Mouse (Mus musculus): Measurements from ENCODE around the gene Zfp180. TPM values are rescaled to one million over a fixed set of nuclear protein-coding genes. Genes with fewer than 3 reads are reported as not detected.

The Zfp180 gene
- polyA plus RNA-seq, 1 experiment from 2014 or later, result 36.5 TPM

DNA sequence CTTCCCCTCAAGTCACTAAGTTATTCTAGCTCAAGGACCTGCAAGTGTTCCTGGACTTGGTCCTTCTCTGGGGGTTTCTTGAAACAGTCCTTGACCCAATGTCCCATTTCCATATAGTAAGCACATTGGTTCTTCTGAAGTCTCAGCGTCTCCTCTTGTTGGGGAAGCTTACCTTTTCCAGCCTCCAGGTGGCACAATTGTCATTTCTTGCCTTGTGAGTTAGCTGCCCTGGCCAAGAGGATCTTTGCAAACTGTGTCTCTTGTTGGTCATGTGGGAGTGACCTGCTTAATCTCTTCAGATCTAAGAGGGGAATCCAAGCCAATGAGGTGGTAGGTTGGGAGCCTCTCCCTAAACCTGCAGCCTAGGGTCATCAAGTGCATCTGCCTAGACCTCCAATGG lies 71.5 kb downstream of the Zfp180 start:
- no peak overlapping the region for H3K27ac ChIP-seq (ENCODE audit: low read depth, low read length)
- no peaks in the 10 kb centered on the region for H3K4me1 ChIP-seq (ENCODE audit: control insufficient read depth, insufficient read depth, low read length)
- no peaks in the 10 kb centered on the region for H3K36me3 ChIP-seq (ENCODE audit: control insufficient read depth, insufficient read depth, low read length)
- no peak overlapping the region for H3K9ac ChIP-seq (ENCODE audit: low read length)
- ATAC-seq (ENCODE audit: low FRiP score), result no peak
- H3K27me3 ChIP-seq (ENCODE audit: control insufficient read depth, insufficient read depth, low read length), result no peaks in the 10 kb centered on the region
- no peaks in the 10 kb centered on the region for H3K9me3 ChIP-seq (ENCODE audit: control insufficient read depth, low read length)
- H3K4me2 ChIP-seq, result no peak overlapping the region
- no peak overlapping the region for H3K4me3 ChIP-seq (ENCODE audit: low read depth, low read length)
- no peak for DNase-seq (ENCODE audit: low spot score, missing footprints)
- WGBS, result 32% methylated on average over 1 of the region's 1 CpGs

Other genes starting within 250 kb of the Zfp180 start
- not detected in 2 replicates for gene Vmn1r176, start 244.6 kb upstream of the Zfp180 start, polyA plus RNA-seq (2014; fragmentation: Nextera tagmentation; extraction: Ambion mirVana)
- not detected in 2 replicates for gene Vmn1r177, start 215.5 kb upstream of the Zfp180 start, polyA plus RNA-seq (2014; fragmentation: Nextera tagmentation; extraction: Ambion mirVana)
- gene Vmn1r178, start 189.9 kb upstream of the Zfp180 start, polyA plus RNA-seq (2014; fragmentation: Nextera tagmentation; extraction: Ambion mirVana), result not detected in 2 replicates
- gene Vmn1r179, start 154.9 kb upstream of the Zfp180 start, polyA plus RNA-seq (2014; fragmentation: Nextera tagmentation; extraction: Ambion mirVana), result not detected in 2 replicates
- not detected in 2 replicates for gene Vmn1r180, start 131.3 kb upstream of the Zfp180 start, polyA plus RNA-seq (2014; fragmentation: Nextera tagmentation; extraction: Ambion mirVana)
- not detected in 2 replicates for gene Vmn1r181, start 107.3 kb upstream of the Zfp180 start, polyA plus RNA-seq (2014; fragmentation: Nextera tagmentation; extraction: Ambion mirVana)
- gene V1rd19, start 80.2 kb upstream of the Zfp180 start, polyA plus RNA-seq (2014; fragmentation: Nextera tagmentation; extraction: Ambion mirVana), result not detected in 2 replicates
- gene Vmn1r183, start 28.7 kb upstream of the Zfp180 start, polyA plus RNA-seq (2014; fragmentation: Nextera tagmentation; extraction: Ambion mirVana), result not detected in 2 replicates
- 4.1 and 4.3 TPM in 2 replicates for gene Zfp112, start 30.4 kb downstream of the Zfp180 start, polyA plus RNA-seq (2014; fragmentation: Nextera tagmentation; extraction: Ambion mirVana)
- gene Zfp235, start 52.2 kb downstream of the Zfp180 start, polyA plus RNA-seq (2014; fragmentation: Nextera tagmentation; extraction: Ambion mirVana), result 13.5 and 16.6 TPM in 2 replicates
- gene Zfp114, start 93.1 kb downstream of the Zfp180 start, polyA plus RNA-seq (2014; fragmentation: Nextera tagmentation; extraction: Ambion mirVana), result 4.6 and 4.8 TPM in 2 replicates
- 10.5 and 11.3 TPM in 2 replicates for gene Zfp111, start 129.5 kb downstream of the Zfp180 start, polyA plus RNA-seq (2014; fragmentation: Nextera tagmentation; extraction: Ambion mirVana)
- 4.5 and 5.1 TPM in 2 replicates for gene Zfp109, start 155.6 kb downstream of the Zfp180 start, polyA plus RNA-seq (2014; fragmentation: Nextera tagmentation; extraction: Ambion mirVana)
- gene Zfp108, start 172.9 kb downstream of the Zfp180 start, polyA plus RNA-seq (2014; fragmentation: Nextera tagmentation; extraction: Ambion mirVana), result 2.5 and 2.7 TPM in 2 replicates
- gene Zfp93, start 188.5 kb downstream of the Zfp180 start, polyA plus RNA-seq (2014; fragmentation: Nextera tagmentation; extraction: Ambion mirVana), result 7.1 and 8.8 TPM in 2 replicates
- 37.1 and 40.8 TPM in 2 replicates for gene Zfp61, start 219.3 kb downstream of the Zfp180 start, polyA plus RNA-seq (2014; fragmentation: Nextera tagmentation; extraction: Ambion mirVana)
- gene Zfp94, start 234.7 kb downstream of the Zfp180 start, polyA plus RNA-seq (2014; fragmentation: Nextera tagmentation; extraction: Ambion mirVana), result 13.0 and 14.3 TPM in 2 replicates

All from midbrain, embryonic 11.5 days (tissue).